Mouse (Mus musculus): ENCODE measurements around the gene Kir3dl2.
"Not testable (repeated sequence)": the region's sequence is repeated elsewhere in the genome, so short reads cannot be mapped to it uniquely, and the experiment has no call there.

Gene Kir3dl2

GRCm38 (mm10) chrX:136543956-136544355 is at the start of gene Kir3dl2:
Kir3dl2 (minus strand) TSS chrX:136544056.
- in situ Hi-C loops (cut with MboI, MseI), result not testable (repeated sequence)

- in situ Hi-C loops (cut with MboI, MseI), result no loop called here
Observed at GRCm38 (mm10) chrX:136590897-136591257, 47.0 kb upstream of the Kir3dl2 start.

GRCm38 (mm10) chrX:136590199-136590896 is 46.5 kb upstream of the Kir3dl2 start, which contains the start of gene Tceal3:
Tceal3 (plus strand) TSS chrX:136590842.
- in situ Hi-C loops (cut with MboI, MseI), result no loop called here

- in situ Hi-C loops (cut with MboI, MseI), result no loop called here
Observed at GRCm38 (mm10) chrX:136584617-136585016, 40.8 kb upstream of the Kir3dl2 start.

- in situ Hi-C loops (cut with MboI, MseI), result not testable (repeated sequence)
Observed at GRCm38 (mm10) chrX:136569094-136569493, 25.2 kb upstream of the Kir3dl2 start.

GRCm38 (mm10) chrX:136517699-136518098 is 26.2 kb downstream of the Kir3dl2 start, which contains the start of gene Kir3dl1:
Kir3dl1 (plus strand) TSS chrX:136517999.
- in situ Hi-C loops (cut with MboI, MseI), result loop anchor here (5.0 kb wide), 1 partner anchor 50 kb away; no protein-coding TSS in a partner anchor
